Comparison of ENCODE assay signal across 8 mouse cellular contexts in the genomic region with DNA sequence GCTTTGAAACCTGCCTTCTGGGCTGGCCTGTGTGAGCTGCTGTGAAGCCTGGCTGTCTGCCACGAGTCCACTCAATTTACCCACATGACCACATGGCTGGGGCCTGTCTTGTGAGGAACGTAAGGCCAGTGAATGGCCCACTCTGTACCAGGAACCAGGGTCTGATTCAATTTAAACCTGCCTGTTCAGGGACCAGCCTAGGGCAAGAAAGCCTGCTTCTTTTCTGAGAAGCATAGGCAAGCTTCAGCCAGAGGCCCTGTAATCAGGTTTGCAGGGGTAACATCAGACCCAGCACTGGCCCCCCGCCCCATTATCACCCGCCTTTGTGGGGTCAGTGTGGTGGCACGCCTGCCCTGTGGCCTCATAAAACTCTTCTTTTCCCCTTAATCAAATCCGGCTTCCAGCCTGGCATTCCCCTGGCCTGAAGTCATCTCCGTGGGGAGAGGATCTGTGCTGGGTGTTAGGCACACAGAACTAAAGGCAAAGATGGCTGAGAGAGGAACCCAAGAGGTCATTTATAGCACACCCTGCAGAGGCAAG.
A peak's percentile ranks its signal among the peaks of the same experiment; 100 is the strongest.
DNase-seq lines count a peak whose midpoint lies in the region; ATAC-seq and TF ChIP-seq lines count a peak whose summit lies in the region.

No protein-coding gene starts in this region.

- H3K9me3 ChIP-seq in intestine, postnatal 0 days (ENCODE audit: control insufficient read depth): no peaks in the 10 kb centered on the region

- no peaks in the 10 kb centered on the region for H3K4me1 ChIP-seq in intestine, postnatal 0 days (replicated peaks; ENCODE audit: control insufficient read depth, insufficient read depth, low read length)

- ATAC-seq in intestine, postnatal 0 days: 0 out of 2 replicates have a peak, but pooled peaks have one; percentile 31

- no peaks in the 10 kb centered on the region for H3K27me3 ChIP-seq in intestine, postnatal 0 days (replicated peaks; ENCODE audit: control insufficient read depth, insufficient read depth, low read length)

- no peaks in the 10 kb centered on the region for H3K36me3 ChIP-seq in intestine, postnatal 0 days (ENCODE audit: control insufficient read depth, insufficient read depth)

- no peak overlapping the region for H3K4me3 ChIP-seq in intestine, postnatal 0 days (ENCODE audit: low read depth, low read length)
- H3K4me3 ChIP-seq in layer of hippocampus, adult 2 months: no peak overlapping the region

- TF ChIP-seq CTCF in intestine, postnatal 0 days (IDR thresholded peaks at IDR 0.05; ENCODE audit: low read depth): no peak
- no peak for TF ChIP-seq CTCF in layer of hippocampus, adult 2 months (conservative IDR thresholded peaks at IDR 0.05)

- no peak overlapping the region for H3K4me2 ChIP-seq in intestine, postnatal 0 days (replicated peaks; ENCODE audit: low read depth)

- no peak overlapping the region for H3K27ac ChIP-seq in intestine, postnatal 0 days (ENCODE audit: low read depth, low read length)
- H3K27ac ChIP-seq in layer of hippocampus, adult 2 months: no peak overlapping the region

- intact Hi-C loops in gastrocnemius, postnatal 14 days (cut with DNase I; ENCODE audit: low total_unique reads): no loop called here

- no peak overlapping the region for H3K9ac ChIP-seq in intestine, postnatal 0 days (ENCODE audit: low read depth, low read length)

- WGBS in intestine, postnatal 0 days: 43% methylated on average over 7 of the region's 7 CpGs

- peak; percentile 54 for DNase-seq in right cerebral cortex, postnatal 4 days
- no peak for DNase-seq in right cerebral cortex, postnatal 36 days (ENCODE audit: low spot score in 2 of 2)
- peak; percentile 48 for DNase-seq in gastrocnemius, postnatal 14 days
- DNase-seq in mesoderm, embryonic 11.5 days (ENCODE audit: low read depth, low spot score): peak; percentile 22
- no peak for DNase-seq in natural killer cell, adult 2 months (ENCODE audit: low spot score in 2 of 2)
- no peak for DNase-seq in layer of hippocampus, adult 9-10 months (ENCODE audit: low spot score)
- DNase-seq in layer of hippocampus, adult 2 months (ENCODE audit: low spot score in 2 of 2): no peak

Comparison
In these comparisons a context has a peak if more than half of its experiments do, and no peak if none do; other contexts are left out.
1. DNase-seq: peak in right cerebral cortex, postnatal 4 days (single experiment), gastrocnemius, postnatal 14 days (single experiment) and mesoderm, embryonic 11.5 days (single experiment); none in right cerebral cortex, postnatal 36 days (0 of 2), natural killer cell, adult 2 months (0 of 2), layer of hippocampus, adult 9-10 months (single experiment) and layer of hippocampus, adult 2 months (0 of 2).